Mouse (Mus musculus) liver, embryonic 14.5 days (tissue): Measurements from ENCODE around the gene Fam49a. TPM values are rescaled to one million over a fixed set of nuclear protein-coding genes. Genes with fewer than 3 reads are reported as not detected.
A peak's percentile ranks its signal among the peaks of the same experiment; 100 is the strongest.

Experiments
- ATAC-seq: fragments of 200-750 bp; cut with Nextera tagmentation; 2 replicates; pipeline ENCODE4 v1.8.0; 2017; ENCODE audit warnings: moderate number of reproducible peaks, mild to moderate bottlenecking, moderate library complexity; ENCODE audit not compliant: insufficient read depth
- DNase-seq, 3 experiments: peaks; one replicate each; pipeline ENCODE4 v3.0.0-alpha.2; 2012 to 2013; ENCODE audit warnings: low read depth in 3 of 3, low spot score in 3 of 3
- H3K27ac ChIP-seq: fragments of 300-500 bp; sonication (generic); 2 replicates; pipeline ENCODE4 v1.5.1; 2014; ENCODE audit warnings: moderate library complexity, mild to moderate bottlenecking, control low read depth, inconsistent platforms
- H3K27me3 ChIP-seq: fragments of 300-500 bp; sonication (generic); 2 replicates; pipeline ENCODE4 v1.6.1; 2014; ENCODE audit warnings: mild to moderate bottlenecking, low read length, moderate library complexity; ENCODE audit not compliant: control insufficient read depth, insufficient read depth
- H3K36me3 ChIP-seq: fragments of 300-500 bp; sonication (generic); replicated peaks from 2 replicates; pipeline ENCODE4 v1.6.1; 2014; ENCODE audit warnings: low read depth; ENCODE audit not compliant: control insufficient read depth, insufficient read depth
- H3K4me1 ChIP-seq, 2 experiments: fragments of 200-500 bp in 1 of 2; fragments of 300-500 bp in 1 of 2; sonication (generic) in 1 of 2; replicated peaks; 2 replicates each; pipeline ENCODE4 v1.6.1; 2012 to 2014; ENCODE audit warnings: antibody characterized with exemption in 1 of 2, inconsistent platforms in 1 of 2, low read length in 1 of 2; ENCODE audit not compliant: control insufficient read depth in 2 of 2, insufficient read depth in 2 of 2
- H3K4me2 ChIP-seq: fragments of 300-500 bp; sonication (generic); 2 replicates; pipeline ENCODE4 v1.6.1; 2014; ENCODE audit warnings: low read depth, mild to moderate bottlenecking, control low read depth, moderate library complexity
- H3K4me3 ChIP-seq, 2 experiments: fragments of 200-500 bp in 1 of 2; fragments of 300-500 bp in 1 of 2; sonication (generic) in 1 of 2; 2 replicates each; pipeline ENCODE4 v1.5.1; 2012 to 2014; ENCODE audit warnings: low read depth in 2 of 2, low read length in 2 of 2, mild to moderate bottlenecking in 2 of 2, control low read depth in 1 of 2, inconsistent platforms in 1 of 2, moderate library complexity in 1 of 2; ENCODE audit not compliant: insufficient read depth in 1 of 2
- H3K9ac ChIP-seq: fragments of 300-500 bp; sonication (generic); replicated peaks from 2 replicates; pipeline ENCODE4 v1.6.1; 2014; ENCODE audit warnings: mild to moderate bottlenecking, control low read depth, moderate library complexity
- H3K9me3 ChIP-seq: fragments of 300-500 bp; sonication (generic); 2 replicates; pipeline ENCODE4 v1.6.1; 2016; ENCODE audit warnings: low read length, mixed read lengths; ENCODE audit not compliant: control insufficient read depth
- CTCF ChIP-seq: IDR thresholded peaks from 2 replicates; pipeline ENCODE4 v1.5.1; 2016; ENCODE audit warnings: antibody characterized with exemption, low read depth, control low read depth
- EP300 ChIP-seq: IDR thresholded peaks from 2 replicates; pipeline ENCODE4 v1.6.1; 2016; ENCODE audit warnings: antibody characterized with exemption, low read depth
- WGBS: fragments of 180-500 bp; shearing (Covaris S2); extraction: QIAGEN DNeasy Blood & Tissue Kit; methylation state at CpG from one replicate; pipeline ENCODE4 v1.1.7; 2014; ENCODE audit not compliant: insufficient replicate concordance; 5-methylcytosine and 5-hydroxymethylcytosine counted together
- polyA plus RNA-seq, 2 experiments: library from polyadenylated mRNA; depleted of rRNA in 1 of 2; stranded (reverse) in 1 of 2; unstranded in 1 of 2; fragments of >200 nt; fragmentation: Nextera tagmentation in 1 of 2; extraction: Ambion mirVana in 1 of 2; gene quantifications; 2 replicates each; pipeline versions ENCODE4 v1.2.1 to v1.2.3; 2012 to 2014

Gene Fam49a
- polyA plus RNA-seq, 2 experiments, result 1.0 to 2.4 TPM

DNA sequence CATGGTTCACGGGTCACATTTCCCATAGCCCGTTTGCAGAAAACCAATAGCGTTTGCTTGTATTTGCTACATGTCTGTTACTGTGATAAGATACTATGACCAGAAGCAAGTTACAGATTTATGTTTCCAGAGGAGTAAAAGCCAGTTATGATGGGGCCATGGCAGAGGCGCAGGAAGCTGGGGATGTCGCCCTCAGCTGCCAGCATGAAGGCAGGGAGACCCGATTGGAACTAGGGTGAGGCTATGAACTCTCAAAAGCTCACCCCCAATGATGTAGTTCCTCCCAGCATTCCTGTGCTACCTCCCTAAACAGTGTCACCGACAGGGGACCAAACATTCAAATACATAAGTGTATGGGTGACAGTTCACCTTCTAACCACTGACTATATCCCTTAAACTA is 73.6 kb downstream of the Fam49a start:
- Histone ChIP-seq H3K27ac (no peak overlapping the region), H3K9ac (no peak overlapping the region), H3K9me3 (no peaks in the 10 kb centered on the region), H3K36me3 (no peaks in the 10 kb centered on the region), H3K4me3 (no peak overlapping the region), H3K4me2 (no peak overlapping the region), H3K4me1 (no peaks in the 10 kb centered on the region), H3K27me3 (no peaks in the 10 kb centered on the region)
- no peak for TF ChIP-seq CTCF
- no peak for TF ChIP-seq EP300
- no peak for DNase-seq
- WGBS, result 67% methylated on average over 7 of the region's 7 CpGs
- ATAC-seq, result no peak

DNA sequence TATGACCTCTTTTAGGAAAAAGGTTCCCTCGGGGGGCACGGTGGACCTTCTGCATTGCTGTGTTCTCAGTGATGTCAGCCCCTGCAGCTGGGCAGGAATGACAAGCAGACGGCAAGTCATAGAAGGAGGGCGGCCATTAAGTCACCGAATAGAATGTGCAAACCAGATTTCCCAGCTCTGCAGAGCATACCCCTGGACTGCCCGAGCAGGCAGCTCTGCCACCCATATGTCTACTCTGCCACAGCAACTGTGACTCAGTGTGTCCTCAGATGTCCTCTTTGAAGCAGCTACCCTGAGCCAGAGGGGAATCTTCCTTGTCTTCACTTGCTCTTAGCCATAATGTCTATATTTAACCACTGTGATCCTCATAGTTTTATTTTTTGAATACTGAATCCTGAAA is 75.4 kb downstream of the Fam49a start:
- Histone ChIP-seq H3K9me3 (no peaks in the 10 kb centered on the region), H3K27ac (no peak overlapping the region), H3K4me1 (no peaks in the 10 kb centered on the region), H3K36me3 (no peaks in the 10 kb centered on the region), H3K27me3 (no peaks in the 10 kb centered on the region), H3K4me2 (no peak overlapping the region), H3K4me3 (no peak overlapping the region), H3K9ac (no peak overlapping the region)
- no peak for TF ChIP-seq CTCF
- no peak for TF ChIP-seq EP300
- ATAC-seq, result no peak
- 65% methylated on average over 6 of the region's 6 CpGs for WGBS
- DNase-seq, result no peak

DNA sequence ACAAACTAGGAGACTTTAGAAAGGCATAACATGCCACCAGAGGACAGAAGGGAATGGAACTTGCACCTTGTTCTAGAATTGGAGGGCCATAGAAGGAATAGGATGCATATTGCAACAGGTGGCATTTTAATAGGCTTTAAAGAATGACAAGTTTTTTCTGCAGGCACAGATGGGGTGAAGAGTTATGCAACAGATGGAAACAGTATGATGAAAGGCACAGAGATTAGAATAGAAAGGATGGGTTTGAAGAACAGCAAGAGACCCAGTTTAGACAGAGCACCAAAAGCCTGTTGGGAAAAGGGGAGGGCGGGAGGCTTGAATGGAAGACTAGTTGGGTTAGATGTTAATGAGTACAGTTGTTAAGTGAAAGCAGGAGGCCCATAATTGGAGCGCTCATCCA is 81.4 kb downstream of the Fam49a start:
- Histone ChIP-seq H3K4me3 (no peak overlapping the region), H3K27ac (no peak overlapping the region), H3K9me3 (no peaks in the 10 kb centered on the region), H3K36me3 (no peaks in the 10 kb centered on the region), H3K27me3 (no peaks in the 10 kb centered on the region), H3K4me1 (no peaks in the 10 kb centered on the region), H3K9ac (no peak overlapping the region), H3K4me2 (no peak overlapping the region)
- DNase-seq (no peak), ATAC-seq (no peak)
- WGBS, result 68% methylated on average over 2 of the region's 2 CpGs
- no peak for TF ChIP-seq EP300

DNA sequence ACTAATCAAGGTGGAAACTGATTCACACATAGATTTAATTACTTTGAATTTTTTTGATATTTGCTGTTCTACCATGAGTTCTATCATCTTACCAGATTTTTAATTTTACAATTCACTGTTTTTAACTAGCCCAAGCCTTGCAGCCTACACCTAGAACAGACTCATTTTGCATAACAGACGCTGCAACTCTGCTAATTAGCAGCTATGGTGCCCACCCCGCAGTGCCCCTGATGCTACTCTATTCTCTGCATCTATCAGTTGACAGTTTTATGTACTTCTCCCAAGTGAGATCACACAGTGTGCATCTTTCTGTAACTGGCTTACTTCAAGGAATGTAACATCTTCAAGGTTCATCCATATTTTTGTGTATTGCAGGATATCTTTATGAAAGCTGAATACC is 86.7 kb downstream of the Fam49a start:
- no peak overlapping the region for H3K27ac ChIP-seq
- DNase-seq (no peak), ATAC-seq (no peak)
- no peak overlapping the region for H3K9ac ChIP-seq
- no peaks in the 10 kb centered on the region for H3K9me3 ChIP-seq
- no peaks in the 10 kb centered on the region for H3K4me1 ChIP-seq
- TF ChIP-seq EP300 (no peak), CTCF (no peak)
- H3K4me3 ChIP-seq, result no peak overlapping the region
- WGBS, result 55% methylated on average over 2 of the region's 2 CpGs
- H3K4me2 ChIP-seq, result no peak overlapping the region
- H3K36me3 ChIP-seq, result no peaks in the 10 kb centered on the region
- H3K27me3 ChIP-seq, result no peaks in the 10 kb centered on the region

DNA sequence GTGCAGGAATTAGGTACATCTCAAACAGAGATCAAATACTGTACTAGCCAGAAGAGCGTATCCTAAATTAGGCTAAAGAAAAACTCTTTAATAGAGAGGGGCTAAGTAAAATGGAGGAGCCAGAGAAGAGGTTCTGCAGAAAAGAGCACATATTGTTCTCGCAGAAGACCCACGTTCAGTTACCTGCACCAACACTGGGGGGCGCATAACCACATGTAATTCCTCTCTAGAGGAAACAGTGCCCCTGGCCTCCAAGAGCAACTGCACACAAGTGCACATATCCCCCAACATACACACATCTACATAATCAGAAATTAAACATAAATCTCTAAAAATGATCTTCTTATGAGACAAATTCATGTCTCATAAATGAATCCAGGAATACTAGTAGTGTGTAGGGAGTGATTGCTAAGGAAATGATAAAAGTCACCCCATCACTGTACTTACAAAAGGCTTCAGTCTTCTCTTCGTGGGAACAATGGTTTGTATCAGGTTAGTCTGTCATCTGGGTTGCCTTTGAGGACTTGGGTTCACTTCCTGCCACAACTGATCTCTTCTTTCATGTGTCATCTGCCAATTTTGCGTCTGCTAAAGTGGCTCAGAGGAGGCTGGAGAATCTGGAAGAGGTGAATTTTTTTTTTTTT is 87.8 kb downstream of the Fam49a start:
- ATAC-seq, result no peak
- Histone ChIP-seq H3K9ac (no peak overlapping the region), H3K4me3 (no peak overlapping the region), H3K27ac (no peak overlapping the region), H3K9me3 (no peaks in the 10 kb centered on the region), H3K36me3 (no peaks in the 10 kb centered on the region), H3K27me3 (no peaks in the 10 kb centered on the region), H3K4me1 (no peaks in the 10 kb centered on the region), H3K4me2 (no peak overlapping the region)
- TF ChIP-seq EP300, result no peak
- TF ChIP-seq CTCF, result peak; percentile 39; the same call in 1 of the 2 replicates
- DNase-seq, result no peak
- 40% methylated on average over 6 of the region's 6 CpGs for WGBS
